In the genomic region with DNA sequence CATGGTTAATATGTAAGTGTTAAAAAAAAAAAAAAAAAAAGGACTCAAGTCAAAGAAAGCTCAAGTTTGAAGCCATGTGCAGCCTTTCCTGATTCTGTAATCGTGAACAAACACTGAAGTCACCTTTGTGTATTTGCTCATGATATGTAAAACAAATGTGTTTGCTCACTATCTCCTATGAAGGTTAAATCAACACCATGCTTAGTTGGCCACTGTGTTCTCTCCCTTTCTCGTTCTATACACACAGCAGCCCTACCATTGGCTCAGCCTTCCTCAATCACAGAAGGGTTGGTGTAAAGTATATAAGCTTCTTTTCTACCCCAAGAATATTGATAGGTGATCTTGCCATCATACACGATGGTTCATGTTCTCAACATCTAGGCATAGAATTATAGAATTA, we compare ENCODE assay signal across 26 mouse cellular contexts.
A peak's percentile ranks its signal among the peaks of the same experiment; 100 is the strongest.
DNase-seq lines count a peak whose midpoint lies in the region; ATAC-seq and TF ChIP-seq lines count a peak whose summit lies in the region.
"Had no signal": no experiment of that assay in that cellular context is flagged by ENCODE, and none has a peak within 500 bp of the region (broad histone marks: within the 10 kb centered on the region; RNA-seq: fewer than 3 reads in every experiment).

No protein-coding gene starts in this region.

- TF ChIP-seq CTCF in lung, adult 2 months (IDR thresholded peaks at IDR 0.05; ENCODE audit: insufficient read depth, low read length): no peak
- no peak for TF ChIP-seq CTCF in liver, embryonic 14.5 days (IDR thresholded peaks at IDR 0.05; ENCODE audit: low read depth)

- no peak overlapping the region for H3K4me2 ChIP-seq in lung, embryonic 16.5 days (ENCODE audit: low read depth, low read length)
- H3K4me2 ChIP-seq in liver, embryonic 14.5 days (ENCODE audit: low read depth): no peak overlapping the region
- no peak overlapping the region for H3K4me2 ChIP-seq in stomach, embryonic 14.5 days (replicated peaks; ENCODE audit: low read depth, low read length)
- H3K4me2 ChIP-seq: heart, embryonic 13.5 days; hindbrain, embryonic 15.5 days; limb, embryonic 12.5 days; lung, embryonic 15.5 days; midbrain, embryonic 15.5 days; neural tube, embryonic 15.5 days had no signal

- no peak overlapping the region for H3K4me3 ChIP-seq in lung, embryonic 16.5 days (ENCODE audit: low read length)
- no peak overlapping the region for H3K4me3 ChIP-seq in lung, adult 2 months (replicated peaks; ENCODE audit: extremely low read depth, low read depth, low read length)
- H3K4me3 ChIP-seq in liver, embryonic 14.5 days (ENCODE audit: insufficient read depth in 1 of 2, low read depth in 2 of 2, low read length in 2 of 2): no peak overlapping the region
- H3K4me3 ChIP-seq in stomach, embryonic 14.5 days (ENCODE audit: low read depth, low read length): no peak overlapping the region
- H3K4me3 ChIP-seq: erythroblast, embryonic 14.5 days; heart, adult 2 months; heart, embryonic 13.5 days; hindbrain, embryonic 10.5 days; hindbrain, embryonic 15.5 days; left cerebral cortex, adult 2 months; limb, embryonic 12.5 days; lung, embryonic 15.5 days; midbrain, embryonic 10.5 days; midbrain, embryonic 15.5 days; neural tube, embryonic 15.5 days had no signal

- H3K27ac ChIP-seq in lung, embryonic 16.5 days (ENCODE audit: low read length): no peak overlapping the region
- no peak overlapping the region for H3K27ac ChIP-seq in liver, embryonic 14.5 days
- H3K27ac ChIP-seq in stomach, embryonic 14.5 days (ENCODE audit: low read length): no peak overlapping the region
- H3K27ac ChIP-seq: heart, adult 2 months; heart, embryonic 13.5 days; hindbrain, embryonic 10.5 days; hindbrain, embryonic 15.5 days; left cerebral cortex, adult 2 months; limb, embryonic 12.5 days; lung, embryonic 15.5 days; midbrain, embryonic 10.5 days; midbrain, embryonic 15.5 days; neural tube, embryonic 15.5 days had no signal

- ATAC-seq in lung, embryonic 16.5 days (ENCODE audit: low read depth): peak; percentile 51; the same call in 1 of the 2 replicates
- peak; percentile 53; the same call in 1 of the 2 replicates for ATAC-seq in liver, embryonic 14.5 days (ENCODE audit: insufficient read depth)
- ATAC-seq in stomach, embryonic 14.5 days (ENCODE audit: insufficient number of reproducible peaks, insufficient read depth, low FRiP score, low read depth): peak; percentile 89
- ATAC-seq: forebrain, embryonic 16.5 days; inflammation-experienced regulatory T-cells, adult 6 months; midbrain, embryonic 15.5 days had no signal

- 57% methylated on average over 3 of the region's 3 CpGs for WGBS in lung, embryonic 16.5 days
- 67% methylated on average over 3 of the region's 3 CpGs for WGBS in lung, adult 2 months
- WGBS in liver, embryonic 14.5 days (ENCODE audit: insufficient replicate concordance): 48% methylated on average over 3 of the region's 3 CpGs
- 73% methylated on average over 3 of the region's 3 CpGs for WGBS in stomach, embryonic 14.5 days

- H3K36me3 ChIP-seq in lung, embryonic 16.5 days (ENCODE audit: control insufficient read depth, insufficient read depth, low read length): no peaks in the 10 kb centered on the region
- H3K36me3 ChIP-seq in liver, embryonic 14.5 days (replicated peaks; ENCODE audit: control insufficient read depth, insufficient read depth, low read depth): no peaks in the 10 kb centered on the region
- H3K36me3 ChIP-seq in stomach, embryonic 14.5 days (ENCODE audit: control insufficient read depth, insufficient read depth, low read length): no peaks in the 10 kb centered on the region
- H3K36me3 ChIP-seq: heart, embryonic 13.5 days; hindbrain, embryonic 10.5 days; hindbrain, embryonic 15.5 days; limb, embryonic 12.5 days; lung, embryonic 15.5 days; midbrain, embryonic 10.5 days; midbrain, embryonic 15.5 days; neural tube, embryonic 15.5 days had no signal

- H3K27me3 ChIP-seq in lung, embryonic 16.5 days (ENCODE audit: control insufficient read depth, insufficient read depth, low read depth, low read length): no peaks in the 10 kb centered on the region
- no peaks in the 10 kb centered on the region for H3K27me3 ChIP-seq in liver, embryonic 14.5 days (ENCODE audit: control insufficient read depth, insufficient read depth, low read length)
- H3K27me3 ChIP-seq in stomach, embryonic 14.5 days (ENCODE audit: control insufficient read depth, insufficient read depth, low read length): no peaks in the 10 kb centered on the region
- H3K27me3 ChIP-seq: heart, embryonic 13.5 days; hindbrain, embryonic 15.5 days; lung, embryonic 15.5 days; midbrain, embryonic 15.5 days; neural tube, embryonic 15.5 days had no signal

- no peaks in the 10 kb centered on the region for H3K9me3 ChIP-seq in lung, embryonic 16.5 days (ENCODE audit: control insufficient read depth, low read length)
- H3K9me3 ChIP-seq in liver, embryonic 14.5 days (ENCODE audit: control insufficient read depth, low read length): no peaks in the 10 kb centered on the region
- no peaks in the 10 kb centered on the region for H3K9me3 ChIP-seq in stomach, embryonic 14.5 days (ENCODE audit: control insufficient read depth, low read depth, low read length)
- H3K9me3 ChIP-seq: heart, embryonic 13.5 days; hindbrain, embryonic 10.5 days; hindbrain, embryonic 15.5 days; limb, embryonic 12.5 days; lung, embryonic 15.5 days; midbrain, embryonic 10.5 days; midbrain, embryonic 15.5 days; neural tube, embryonic 15.5 days had no signal

- TF ChIP-seq POLR2A in lung, adult 2 months (IDR thresholded peaks at IDR 0.05; ENCODE audit: borderline replicate concordance, extremely low read depth, low read depth, low read length): no peak

- no peak for DNase-seq in lung, adult 2 months
- DNase-seq in liver, embryonic 14.5 days (ENCODE audit: low read depth in 3 of 3, low spot score in 3 of 3): peak in 2 of 3 experiments; percentile 17 to 24
- DNase-seq in kidney, adult 11 months: no peak
- no peak for DNase-seq in frontal cortex, adult 2 months (ENCODE audit: extremely low spot score in 1 of 2, low spot score in 1 of 2)
- DNase-seq: adrenal gland, postnatal 36 days; B cell, adult 2 months; cerebellum, adult 18-20 months; cerebellum, postnatal 10 days; heart, adult 2 months; heart, postnatal 10 days; kidney, postnatal 14 days; right cerebral cortex, postnatal 25 days had no signal

- no peaks in the 10 kb centered on the region; the same call in 1 of the 2 replicates for H3K4me1 ChIP-seq in lung, embryonic 16.5 days (replicated peaks; ENCODE audit: control insufficient read depth, insufficient read depth, low read length)
- no peaks in the 10 kb centered on the region for H3K4me1 ChIP-seq in lung, adult 2 months (ENCODE audit: control insufficient read depth, insufficient read depth, low read length)
- no peaks in the 10 kb centered on the region for H3K4me1 ChIP-seq in liver, embryonic 14.5 days (replicated peaks; ENCODE audit: control insufficient read depth in 2 of 2, insufficient read depth in 2 of 2, low read length in 1 of 2)
- no peaks in the 10 kb centered on the region for H3K4me1 ChIP-seq in stomach, embryonic 14.5 days (ENCODE audit: control insufficient read depth, insufficient read depth, low read length)
- H3K4me1 ChIP-seq: hindbrain, embryonic 10.5 days; hindbrain, embryonic 15.5 days; limb, embryonic 12.5 days; midbrain, embryonic 15.5 days; neural tube, embryonic 15.5 days had no signal

- no peak for TF ChIP-seq EP300 in liver, embryonic 14.5 days (IDR thresholded peaks at IDR 0.05; ENCODE audit: low read depth)

- H3K9ac ChIP-seq in lung, embryonic 16.5 days (ENCODE audit: low read length): no peak overlapping the region
- H3K9ac ChIP-seq in liver, embryonic 14.5 days (replicated peaks): no peak overlapping the region
- H3K9ac ChIP-seq in stomach, embryonic 14.5 days (replicated peaks; ENCODE audit: low read depth, low read length): no peak overlapping the region
- H3K9ac ChIP-seq: heart, embryonic 13.5 days; hindbrain, embryonic 15.5 days; limb, embryonic 12.5 days; lung, embryonic 15.5 days; midbrain, embryonic 15.5 days; neural tube, embryonic 15.5 days had no signal

Comparison
In these comparisons a context has a peak if more than half of its experiments do, and no peak if none do; other contexts are left out.
1. DNase-seq: peak in liver, embryonic 14.5 days (2 of 3); none in lung, adult 2 months (single experiment), kidney, adult 11 months (single experiment) and frontal cortex, adult 2 months (0 of 2).
2. Peak in every context shown above with its lines, with median percentiles within 50 percentile points of each other: ATAC-seq.